Mouse (Mus musculus) erythroblast, embryonic 14.5 days (primary cell): Measurements from ENCODE around the gene Spred1.

Experiments used
- GATA1 ChIP-seq: IDR thresholded peaks from 2 replicates; pipeline ENCODE4 v1.6.1; 2012; ENCODE audit warnings: low read length, inconsistent platforms, mixed read lengths
- TAL1 ChIP-seq: IDR thresholded peaks from 3 replicates; pipeline ENCODE4 v1.6.1; 2012; ENCODE audit warnings: low read length, inconsistent platforms, mixed read lengths

GRCm38 (mm10) chr2:117071596-117071995, 49.6 kb upstream of the Spred1 start:
- TF ChIP-seq TAL1: no peak
- no peak for TF ChIP-seq GATA1
